Mouse (Mus musculus) brain, adult 10 weeks (tissue): ENCODE data around the gene Abca15. TPM values are rescaled to one million over a fixed set of nuclear protein-coding genes. Genes with fewer than 3 reads are reported as not detected.

Source experiments
- polyA plus RNA-seq: library from polyadenylated mRNA; stranded (reverse); fragments of 350-450 nt; fragmentation: Illumina TruSeq; extraction: RNeasy Lipid Tissue Mini Kit (QIAGEN cat#74804); gene quantifications from one replicate; pipeline ENCODE4 v1.2.3, GENCODE M21; 2015; ENCODE audit warnings: low read depth, low replicate concordance

Gene Abca15
- not detected for polyA plus RNA-seq

DNA sequence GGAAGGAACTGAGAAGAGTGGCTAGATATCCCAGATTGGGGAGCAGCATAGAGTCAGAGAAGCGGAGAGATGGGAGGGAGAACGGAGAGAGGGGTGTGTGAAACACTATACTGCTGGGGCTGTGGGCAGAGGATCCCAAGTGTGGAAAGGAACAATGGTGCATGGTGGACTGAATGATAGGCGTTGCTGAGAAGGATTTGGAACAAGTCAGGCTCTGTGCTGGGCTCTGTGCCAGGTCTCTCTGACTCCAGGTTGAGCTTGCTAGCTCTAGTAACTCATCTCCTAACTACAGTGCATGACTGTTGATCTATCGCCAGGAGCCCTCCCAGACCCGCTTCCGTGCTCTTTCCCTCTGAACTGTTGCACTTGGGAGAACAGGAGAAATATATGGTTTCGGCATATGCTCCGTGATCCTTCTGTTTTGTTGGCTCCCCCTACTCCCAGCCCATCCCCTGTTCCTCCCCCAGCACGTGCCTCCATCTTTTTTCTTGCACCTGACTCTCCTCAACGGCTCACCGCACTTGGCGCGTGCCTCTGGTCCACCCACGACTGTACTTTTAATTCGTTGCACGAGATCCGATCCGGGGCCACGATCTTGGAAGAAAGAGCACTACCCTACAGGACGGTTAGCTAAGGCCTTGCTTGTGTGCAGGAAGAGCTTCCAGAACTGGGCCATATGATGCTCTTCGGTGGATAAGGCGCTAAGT, at the start of gene Abca15:
TSS of gene Abca15 (plus strand) at position 584 of the 707 bp plus-strand sequence.

DNA sequence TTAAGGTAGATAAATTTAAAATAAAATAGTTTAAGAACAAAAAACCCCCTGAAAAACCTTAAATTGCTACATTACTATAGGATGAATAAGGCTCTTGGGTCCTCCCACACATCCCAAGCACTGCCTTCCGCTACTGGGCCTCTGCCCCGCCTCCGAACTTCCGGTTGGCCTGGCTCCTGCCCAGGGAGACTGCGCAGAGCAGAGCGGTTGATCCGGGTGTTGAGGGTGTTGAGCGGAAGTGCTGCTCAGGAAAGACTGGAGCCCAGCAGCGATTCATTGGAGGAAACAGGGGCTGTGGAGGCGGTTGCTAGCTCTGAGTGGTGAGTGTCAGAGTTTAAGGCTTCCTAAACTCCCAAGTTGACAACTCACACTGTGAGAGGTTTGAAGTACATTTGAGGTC, 81.0 kb downstream of the Abca15 start, which contains the start of gene Abca16:
TSS of gene Abca16 (plus strand) at position 201 of the 400 bp plus-strand sequence.

Other genes with a start within 250 kb of the Abca15 start
- gene Dnah3, start 233.4 kb upstream of the Abca15 start, polyA plus RNA-seq: 0.45 TPM
- 18.5 TPM for gene Tmem159, start 226.3 kb upstream of the Abca15 start, polyA plus RNA-seq
- gene Zp2, start 183.4 kb upstream of the Abca15 start, polyA plus RNA-seq: not detected
- 0.10 TPM for gene Anks4b, start 154.8 kb upstream of the Abca15 start, polyA plus RNA-seq
- gene Crym, start 126.6 kb upstream of the Abca15 start, polyA plus RNA-seq: 102 TPM
- not detected for gene Abca14, start 124.7 kb upstream of the Abca15 start, polyA plus RNA-seq
- gene Abca16, start 81.0 kb downstream of the Abca15 start, polyA plus RNA-seq: not detected